Mouse (Mus musculus) bone marrow macrophage, adult 2 months (primary cell): ENCODE measurements around the gene Tmem238. TPM values are rescaled to one million over a fixed set of nuclear protein-coding genes. Genes with fewer than 3 reads are reported as not detected.

Experiments
- H3K27ac ChIP-seq: 2 replicates; pipeline ENCODE4 v1.5.1; 2012; ENCODE audit warnings: low read depth, low read length; ENCODE audit not compliant: insufficient read depth
- H3K4me1 ChIP-seq: 2 replicates; pipeline ENCODE4 v1.6.1; 2012; ENCODE audit warnings: low read length; ENCODE audit not compliant: control insufficient read depth, insufficient read depth
- H3K4me3 ChIP-seq: 2 replicates; pipeline ENCODE4 v1.5.1; 2012; ENCODE audit warnings: mild to moderate bottlenecking, low read length, moderate library complexity; ENCODE audit not compliant: insufficient read depth
- CTCF ChIP-seq: IDR thresholded peaks from 2 replicates; pipeline ENCODE4 v1.5.1; 2012; ENCODE audit warnings: low read depth, mild to moderate bottlenecking, low read length, moderate library complexity
- POLR2A ChIP-seq: IDR thresholded peaks from 2 replicates; pipeline ENCODE4 v1.6.1; 2012; ENCODE audit warnings: mild to moderate bottlenecking, low read depth, low read length, borderline replicate concordance
- polyA plus RNA-seq: library from polyadenylated mRNA; stranded (reverse); fragments of >200 nt; gene quantifications from 2 replicates; pipeline ENCODE4 v1.2.4, GENCODE M21; 2012; ENCODE audit not compliant: missing spikeins, insufficient read depth, insufficient read length

The Tmem238 gene
- polyA plus RNA-seq, 1 experiment: 3.6 TPM

- no peak overlapping the region for H3K4me3 ChIP-seq
- H3K27ac ChIP-seq: no peak overlapping the region
- H3K4me1 ChIP-seq: peaks cover 7% of the 10 kb centered on the region; the same call in 1 of the 2 replicates
- TF ChIP-seq CTCF (no peak), POLR2A (no peak)
These were observed 42.1 kb downstream of the Tmem238 start for GRCm38 (mm10) chr7:4747156-4747899.

- TF ChIP-seq CTCF: no peak
- no peak for TF ChIP-seq POLR2A
- H3K27ac ChIP-seq: no peak overlapping the region
- H3K4me1 ChIP-seq: peaks cover 15% of the 10 kb centered on the region
- no peak overlapping the region for H3K4me3 ChIP-seq
These were observed 43.0 kb downstream of the Tmem238 start for GRCm38 (mm10) chr7:4746326-4746980.

DNA sequence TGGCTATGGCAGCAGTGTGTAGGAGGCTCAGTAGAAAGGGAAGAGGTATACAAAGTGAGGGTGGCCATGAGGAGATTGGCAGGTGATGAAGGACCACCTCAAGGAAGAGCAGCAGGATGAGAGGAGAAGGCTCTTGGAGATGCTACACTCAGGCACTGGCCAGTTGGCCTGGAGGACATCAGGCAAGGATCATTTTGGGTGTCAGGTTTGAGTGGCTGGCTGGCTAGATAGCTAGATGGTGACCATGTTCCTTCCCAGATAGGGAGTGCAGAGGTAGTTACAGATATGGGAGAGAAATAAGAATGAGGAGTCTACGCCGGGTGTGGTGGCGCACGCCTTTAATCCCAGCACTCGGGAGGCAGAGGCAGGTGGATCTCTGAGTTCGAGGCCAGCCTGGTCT lies 44.6 kb downstream of the Tmem238 start:
- TF ChIP-seq CTCF (no peak), POLR2A (no peak)
- no peak overlapping the region for H3K4me3 ChIP-seq
- peaks cover 16% of the 10 kb centered on the region for H3K4me1 ChIP-seq
- no peak overlapping the region for H3K27ac ChIP-seq

- Histone ChIP-seq H3K27ac (no peak overlapping the region), H3K4me1 (peaks cover 22% of the 10 kb centered on the region), H3K4me3 (no peak overlapping the region)
- no peak for TF ChIP-seq CTCF
- TF ChIP-seq POLR2A: no peak
These were observed 46.1 kb downstream of the Tmem238 start for GRCm38 (mm10) chr7:4743354-4743753.

DNA sequence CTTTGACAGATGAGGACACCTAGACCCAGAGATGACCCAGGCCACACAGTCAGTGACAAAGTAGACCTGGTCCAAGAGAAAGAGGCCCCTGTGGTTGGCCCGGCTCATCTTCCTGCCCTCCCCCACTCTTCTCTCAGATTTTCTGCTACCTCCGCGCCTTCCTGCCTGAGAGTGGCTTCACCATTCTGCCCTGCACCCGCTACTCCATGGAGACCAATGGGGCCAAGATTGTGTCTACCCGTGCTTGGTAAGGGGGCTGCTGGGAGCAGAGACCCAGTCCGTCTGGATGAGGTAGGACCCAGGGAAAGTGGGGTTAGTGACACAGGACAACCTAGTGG lies 47.0 kb downstream of the Tmem238 start:
- H3K4me1 ChIP-seq: peaks cover 16% of the 10 kb centered on the region
- H3K4me3 ChIP-seq: no peak overlapping the region
- no peak overlapping the region for H3K27ac ChIP-seq
- no peak for TF ChIP-seq CTCF
- TF ChIP-seq POLR2A: no peak

DNA sequence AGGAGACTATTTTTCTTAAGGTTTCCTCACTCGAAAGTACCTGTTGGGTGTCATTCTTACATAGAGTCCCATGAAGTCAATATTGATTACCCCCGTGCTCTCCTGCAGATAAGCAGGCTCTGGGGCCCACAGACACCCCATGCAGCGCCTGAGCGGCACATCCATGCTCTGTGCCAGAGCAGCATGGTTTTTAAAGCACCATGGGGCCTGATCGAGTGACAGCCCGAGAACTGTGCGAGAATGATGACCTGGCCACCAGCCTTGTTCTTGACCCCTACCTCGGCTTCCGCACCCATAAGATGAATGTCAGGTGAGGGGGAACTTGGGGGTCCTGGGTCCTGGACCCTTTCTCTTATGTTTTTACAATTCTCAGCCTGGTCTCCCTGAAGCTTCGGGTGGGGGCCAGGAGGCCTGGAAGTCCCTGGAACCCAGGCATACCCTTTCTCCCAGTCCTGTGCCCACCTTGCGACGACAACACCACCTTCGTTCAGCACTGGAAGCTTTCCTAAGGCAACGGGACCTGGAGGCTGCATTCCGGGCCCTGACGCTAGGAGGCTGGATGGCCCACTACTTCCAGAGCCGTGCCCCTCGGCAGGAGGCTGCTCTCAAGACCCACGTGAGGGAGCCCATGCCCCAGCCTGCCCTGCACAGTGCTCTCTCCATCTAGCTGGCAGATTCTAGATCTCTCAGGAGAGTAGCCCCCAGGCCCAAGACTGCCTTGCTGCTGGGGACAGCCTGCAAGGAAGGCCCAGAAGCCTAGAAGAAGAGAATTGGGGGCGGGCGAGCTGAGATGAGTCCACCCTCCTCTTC lies 47.6 kb downstream of the Tmem238 start:
- Histone ChIP-seq H3K4me1 (peaks cover 16% of the 10 kb centered on the region), H3K4me3 (peak overlapping the region; percentile 82), H3K27ac (peak overlapping the region; percentile 42; the same call in 1 of the 2 replicates)

DNA sequence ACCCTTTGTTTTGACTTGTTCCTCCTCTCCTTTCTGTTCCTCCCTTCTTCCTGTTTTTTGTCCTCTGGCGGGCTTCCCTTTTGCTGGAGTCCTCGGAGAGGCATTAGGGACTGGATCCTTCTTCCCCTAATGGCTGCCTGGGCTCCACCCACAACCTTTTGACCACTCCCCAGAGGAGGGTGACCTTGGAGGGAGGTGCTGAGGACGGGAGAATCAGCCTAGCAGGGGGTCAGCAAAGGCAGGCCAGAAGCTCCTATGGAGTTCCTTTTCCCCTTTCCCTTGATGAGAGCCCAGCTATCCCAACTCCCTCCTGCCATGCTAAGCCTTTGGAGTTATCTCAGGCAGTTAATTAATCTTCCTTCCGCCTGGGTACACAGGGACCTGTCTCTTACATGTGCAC lies 48.3 kb downstream of the Tmem238 start:
- peaks cover 16% of the 10 kb centered on the region for H3K4me1 ChIP-seq
- peak overlapping the region; percentile 96 for H3K27ac ChIP-seq
- TF ChIP-seq POLR2A: no peak
- TF ChIP-seq CTCF: no peak
- H3K4me3 ChIP-seq: peak overlapping the region; percentile 82

More for the DNA sequence above, 47.6 kb downstream of the Tmem238 start:
- TF ChIP-seq POLR2A (no peak), CTCF (no peak)

DNA sequence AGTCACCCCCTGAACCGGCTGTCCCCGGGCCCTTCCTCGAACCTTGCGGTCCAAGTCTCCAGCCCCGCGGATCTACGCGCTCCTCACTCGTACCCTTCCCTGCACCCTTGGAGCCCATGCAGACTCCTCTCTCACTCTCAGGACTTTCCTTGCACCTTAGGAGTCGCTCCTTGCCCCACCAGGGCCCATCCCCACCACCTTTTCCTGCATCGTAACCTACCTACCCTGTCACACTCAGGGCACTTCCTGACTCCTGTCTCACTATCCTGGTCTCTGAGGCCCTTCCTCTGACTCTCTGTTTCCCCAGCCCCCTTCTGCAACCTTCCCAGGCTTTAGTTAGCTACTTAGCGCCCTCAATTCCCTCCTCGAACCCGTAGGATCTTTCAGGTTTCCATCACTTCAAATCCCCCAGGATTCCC lies 49.1 kb downstream of the Tmem238 start:
- H3K4me1 ChIP-seq: peaks cover 16% of the 10 kb centered on the region
- peak; percentile 28; the same call in 1 of the 2 replicates for TF ChIP-seq CTCF
- 0 out of 2 replicates have a peak, but pooled peaks have one; percentile 4 for TF ChIP-seq POLR2A
- peak overlapping the region; percentile 96 for H3K27ac ChIP-seq
- H3K4me3 ChIP-seq: peak overlapping the region; percentile 82

- H3K4me3 ChIP-seq: peak within 1 kb of the TSS; percentile 82
- H3K4me1 ChIP-seq: peaks cover 16% of the 10 kb centered on the region
- H3K27ac ChIP-seq: peak within 1 kb of the TSS; percentile 96
- 0 out of 2 replicates have a peak, but pooled peaks have one; percentile 25 for TF ChIP-seq POLR2A
- no peak for TF ChIP-seq CTCF
These were observed 49.7 kb downstream of the Tmem238 start, which contains the start of gene Kmt5c for GRCm38 (mm10) chr7:4739544-4740275. Gene Kmt5c, plus strand, starts transcription at chr7:4740115.
